Mouse (Mus musculus): ENCODE measurements around the gene Adamtsl1. TPM values are rescaled to one million over a fixed set of nuclear protein-coding genes. Genes with fewer than 3 reads are reported as not detected.

The Adamtsl1 gene
- polyA plus RNA-seq, 1 experiment from 2014 or later: 0.73 TPM

DNA sequence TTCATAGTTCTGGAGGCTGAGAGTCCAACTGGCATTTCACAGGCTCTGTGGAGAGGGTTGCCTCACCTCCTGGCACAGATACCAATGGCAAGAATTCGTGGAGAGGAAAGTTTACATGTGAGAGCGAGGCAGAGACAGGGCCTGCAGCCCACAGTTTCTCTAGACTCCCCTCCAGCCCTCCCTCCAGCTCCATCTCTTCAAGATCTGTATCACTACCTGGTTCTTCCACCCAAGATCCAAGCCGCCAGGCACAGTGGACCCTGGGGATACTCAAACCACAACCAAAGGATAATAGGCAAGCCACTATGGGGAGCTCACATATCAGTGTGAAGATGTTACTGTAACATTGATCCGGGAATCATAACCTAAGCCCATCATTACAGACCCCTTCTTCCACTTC is 546.6 kb downstream of the Adamtsl1 start:
- Histone ChIP-seq H3K4me1 (replicated peaks) (no peaks in the 10 kb centered on the region), H3K27ac (no peak overlapping the region), H3K36me3 (no peaks in the 10 kb centered on the region), H3K27me3 (no peaks in the 10 kb centered on the region), H3K9ac (no peak overlapping the region), H3K4me3 (replicated peaks) (no peak overlapping the region), H3K9me3 (replicated peaks) (no peaks in the 10 kb centered on the region), H3K4me2 (no peak overlapping the region)
- 58% methylated on average over 4 of the region's 4 CpGs for WGBS (ENCODE audit: insufficient replicate concordance)
- DNase-seq: no peak
- no peak for ATAC-seq (ENCODE audit: low read depth)

DNA sequence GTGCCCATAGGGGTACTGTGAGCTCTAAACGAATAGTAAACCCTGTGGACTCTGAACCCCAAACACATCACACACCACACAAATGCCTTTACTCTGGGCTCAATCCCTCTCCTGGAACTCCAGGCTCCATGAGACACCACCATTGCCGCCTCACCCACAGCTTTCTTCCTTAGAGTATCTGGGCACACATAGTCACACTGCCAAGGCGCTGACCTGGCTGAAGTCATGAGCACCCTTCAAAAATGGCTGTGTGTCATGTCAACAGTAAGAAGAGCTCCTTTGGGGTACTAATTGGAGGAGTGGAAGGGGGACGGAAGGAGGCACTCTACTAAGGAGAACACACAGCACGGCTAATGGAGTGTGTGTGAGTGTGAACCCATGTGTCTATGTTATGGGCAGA is 554.4 kb downstream of the Adamtsl1 start:
- WGBS (ENCODE audit: insufficient replicate concordance): 69% methylated on average over 5 of the region's 5 CpGs
- no peak for ATAC-seq (ENCODE audit: low read depth)
- H3K9me3 ChIP-seq (replicated peaks): no peaks in the 10 kb centered on the region
- no peak for DNase-seq
- H3K4me2 ChIP-seq: no peak overlapping the region
- H3K36me3 ChIP-seq: no peaks in the 10 kb centered on the region
- H3K27me3 ChIP-seq: no peaks in the 10 kb centered on the region
- no peak overlapping the region for H3K9ac ChIP-seq
- H3K27ac ChIP-seq: no peak overlapping the region
- H3K4me3 ChIP-seq (replicated peaks): no peak overlapping the region
- no peaks in the 10 kb centered on the region for H3K4me1 ChIP-seq (replicated peaks)

DNA sequence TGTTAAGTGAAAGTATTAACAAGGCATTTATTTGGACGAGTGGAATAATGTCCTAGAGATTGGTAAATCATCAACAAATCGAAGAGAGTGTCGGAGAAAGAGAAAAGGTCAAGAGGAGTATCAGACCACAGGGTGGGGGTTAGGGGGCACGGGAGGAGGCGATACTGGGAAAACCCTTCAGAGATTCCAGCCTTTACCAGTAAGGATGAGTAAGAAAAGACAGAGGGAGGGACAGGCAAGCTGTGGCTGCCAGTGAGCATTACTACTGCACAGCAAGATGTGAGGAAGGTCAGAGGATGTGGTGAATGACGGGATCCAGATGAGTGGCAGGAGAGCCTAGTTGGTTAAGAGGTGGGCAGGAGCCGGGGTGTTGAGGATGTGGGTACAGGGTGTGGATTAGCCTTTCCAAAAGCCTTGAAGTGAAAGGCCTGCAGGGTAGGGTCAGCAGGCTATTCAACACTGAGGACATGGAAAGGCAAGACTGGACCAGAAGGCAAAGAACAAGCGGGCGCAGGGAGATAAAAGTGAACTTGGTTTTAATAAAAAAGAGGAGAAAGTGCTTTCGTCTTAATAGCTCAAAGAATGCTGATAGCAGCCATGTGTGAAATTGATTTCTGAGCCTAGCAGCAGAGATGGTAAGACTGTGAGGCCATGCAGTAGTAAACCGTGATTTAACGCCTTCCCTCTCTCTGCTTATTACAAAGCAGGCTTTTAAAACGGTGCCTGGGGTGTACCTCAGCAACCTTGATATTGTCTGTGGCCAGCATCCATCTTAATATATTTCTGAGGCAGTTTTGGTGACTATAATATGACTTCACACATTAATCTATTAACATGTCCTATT is 555.1 kb downstream of the Adamtsl1 start:
- Histone ChIP-seq H3K27me3 (no peaks in the 10 kb centered on the region), H3K36me3 (no peaks in the 10 kb centered on the region), H3K27ac (no peak overlapping the region), H3K4me3 (replicated peaks) (no peak overlapping the region), H3K9me3 (replicated peaks) (no peaks in the 10 kb centered on the region), H3K9ac (no peak overlapping the region), H3K4me1 (replicated peaks) (no peaks in the 10 kb centered on the region), H3K4me2 (no peak overlapping the region)
- WGBS (ENCODE audit: insufficient replicate concordance): 64% methylated on average over 13 of the region's 13 CpGs
- DNase-seq: no peak
- ATAC-seq (ENCODE audit: low read depth): no peak

DNA sequence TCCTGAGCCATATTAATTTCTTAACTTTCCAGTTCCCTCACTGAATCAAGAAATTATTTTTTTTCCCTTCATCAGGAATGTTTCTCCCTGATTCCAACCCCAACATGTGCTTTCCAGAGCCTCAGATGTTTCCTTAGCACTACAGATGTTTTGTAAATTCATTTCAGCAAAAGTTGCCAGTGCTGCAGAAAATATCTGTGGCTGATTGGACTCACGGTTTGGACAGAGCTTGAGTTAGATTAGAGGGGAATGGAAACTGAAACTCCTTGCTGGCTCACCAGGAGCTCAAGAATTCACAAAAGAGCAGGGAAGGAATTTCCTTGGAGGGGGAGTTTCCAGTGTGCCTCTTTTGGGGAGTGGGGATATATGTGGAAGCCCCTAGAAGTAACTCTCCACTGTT is 560.9 kb downstream of the Adamtsl1 start:
- no peak overlapping the region for H3K9ac ChIP-seq
- DNase-seq (no peak), ATAC-seq (ENCODE audit: low read depth) (no peak)
- 17% methylated on average over 1 of the region's 1 CpGs for WGBS (ENCODE audit: insufficient replicate concordance)
- H3K4me2 ChIP-seq: no peak overlapping the region
- no peak overlapping the region for H3K27ac ChIP-seq
- no peaks in the 10 kb centered on the region for H3K9me3 ChIP-seq (replicated peaks)
- H3K4me1 ChIP-seq (replicated peaks): no peaks in the 10 kb centered on the region
- no peak overlapping the region for H3K4me3 ChIP-seq (replicated peaks)
- no peaks in the 10 kb centered on the region for H3K36me3 ChIP-seq
- H3K27me3 ChIP-seq: no peaks in the 10 kb centered on the region

DNA sequence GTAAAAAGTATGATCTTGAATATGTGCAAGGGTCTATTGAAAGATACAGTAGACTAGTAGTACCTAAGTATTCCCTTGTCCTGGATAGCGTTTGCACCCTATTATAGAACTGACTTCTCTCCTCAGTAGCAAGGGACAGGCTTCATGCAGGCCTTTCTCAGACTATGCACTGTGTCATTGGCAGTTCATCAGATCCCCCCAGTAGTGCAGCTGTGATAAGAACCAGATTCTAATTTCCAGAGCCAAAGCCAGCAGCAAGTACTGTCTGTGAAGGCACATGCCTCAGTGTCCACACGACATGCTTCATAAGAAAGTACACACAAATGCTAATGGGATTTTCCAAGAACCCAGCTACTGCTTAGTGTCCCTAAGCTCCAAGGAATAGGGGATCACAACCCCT is 563.4 kb downstream of the Adamtsl1 start:
- H3K36me3 ChIP-seq: no peaks in the 10 kb centered on the region
- DNase-seq: no peak
- WGBS (ENCODE audit: insufficient replicate concordance): 66% methylated on average over 2 of the region's 2 CpGs

DNA sequence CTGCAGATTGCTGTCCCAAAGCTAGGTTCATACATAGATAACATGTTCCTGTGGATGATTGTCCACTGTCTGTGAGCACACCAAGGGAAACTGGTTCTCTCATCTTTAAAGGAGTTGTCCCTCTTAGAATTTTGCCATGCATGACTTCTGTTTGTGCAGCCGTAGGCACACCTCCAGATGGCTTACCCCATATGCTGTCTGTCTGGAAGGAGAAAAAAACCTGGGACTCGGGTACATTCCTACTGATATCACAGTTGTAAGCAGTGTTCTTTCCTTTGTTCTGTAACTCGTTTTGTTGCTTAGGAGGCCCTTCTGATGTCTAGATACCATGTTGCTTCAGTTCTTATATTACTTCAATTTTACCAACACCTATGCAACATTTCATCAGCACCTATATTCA is 563.9 kb downstream of the Adamtsl1 start:
- no peaks in the 10 kb centered on the region for H3K36me3 ChIP-seq
- no peak overlapping the region for H3K27ac ChIP-seq
- ATAC-seq (ENCODE audit: low read depth) (no peak), DNase-seq (no peak)
- H3K9ac ChIP-seq: no peak overlapping the region
- no peak overlapping the region for H3K4me2 ChIP-seq
- no peak overlapping the region for H3K4me3 ChIP-seq (replicated peaks)
- H3K4me1 ChIP-seq (replicated peaks): no peaks in the 10 kb centered on the region
- H3K27me3 ChIP-seq: no peaks in the 10 kb centered on the region
- no peaks in the 10 kb centered on the region for H3K9me3 ChIP-seq (replicated peaks)
- WGBS (ENCODE audit: insufficient replicate concordance): 60% methylated on average over 3 of the region's 3 CpGs

More for the DNA sequence above, 563.4 kb downstream of the Adamtsl1 start:
- Histone ChIP-seq H3K9ac (no peak overlapping the region), H3K4me1 (replicated peaks) (no peaks in the 10 kb centered on the region), H3K9me3 (replicated peaks) (no peaks in the 10 kb centered on the region), H3K4me2 (no peak overlapping the region), H3K27ac (no peak overlapping the region), H3K4me3 (replicated peaks) (no peak overlapping the region), H3K27me3 (no peaks in the 10 kb centered on the region)
- no peak for ATAC-seq (ENCODE audit: low read depth)

DNA sequence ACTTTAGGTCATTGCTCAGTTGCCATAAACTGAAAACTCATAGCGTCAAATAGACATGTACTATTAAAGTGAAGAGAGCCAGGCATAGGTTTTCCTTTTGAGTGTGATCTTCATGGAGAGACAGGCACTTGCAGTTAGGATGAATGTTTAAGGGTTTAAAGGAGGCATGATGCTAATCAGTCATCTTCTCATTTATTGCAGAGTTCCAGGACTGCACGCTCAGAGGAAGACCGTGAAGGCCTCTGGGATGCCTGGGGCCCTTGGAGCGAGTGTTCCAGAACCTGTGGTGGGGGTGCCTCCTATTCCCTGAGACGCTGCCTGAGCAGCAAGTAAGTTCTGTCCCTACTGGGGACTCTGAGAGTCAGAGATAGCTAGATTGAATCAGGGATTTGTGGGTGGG is 573.5 kb downstream of the Adamtsl1 start:
- WGBS (ENCODE audit: insufficient replicate concordance): 67% methylated on average over 5 of the region's 5 CpGs
- Histone ChIP-seq H3K4me2 (no peak overlapping the region), H3K36me3 (no peaks in the 10 kb centered on the region)

DNA sequence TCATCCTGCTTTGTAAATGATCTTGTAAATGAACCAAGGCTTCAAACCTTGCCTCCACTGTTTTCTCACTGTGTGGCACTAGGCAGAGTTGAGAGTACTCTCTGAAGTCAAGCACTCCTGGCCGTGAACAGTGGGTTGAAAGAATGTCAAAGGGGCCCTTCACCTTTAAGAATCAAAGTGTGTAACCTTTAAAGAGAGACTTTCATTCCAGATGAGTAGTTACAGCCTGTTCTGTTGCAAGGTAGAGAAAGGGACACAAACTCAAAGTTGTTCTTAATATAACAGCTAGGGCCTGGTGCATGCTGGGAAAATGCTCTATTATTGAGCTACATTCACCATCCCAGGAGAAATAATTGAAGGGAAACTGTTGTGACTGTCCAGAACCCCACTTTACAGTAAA is 589.2 kb downstream of the Adamtsl1 start:
- H3K27me3 ChIP-seq: no peaks in the 10 kb centered on the region
- no peak for ATAC-seq (ENCODE audit: low read depth)
- WGBS (ENCODE audit: insufficient replicate concordance): 37% methylated on average over 1 of the region's 1 CpGs

More for the DNA sequence above, 573.5 kb downstream of the Adamtsl1 start:
- H3K9ac ChIP-seq: no peak overlapping the region
- no peak overlapping the region for H3K4me3 ChIP-seq (replicated peaks)
- H3K27ac ChIP-seq: no peak overlapping the region
- ATAC-seq (ENCODE audit: low read depth) (no peak), DNase-seq (no peak)
- no peaks in the 10 kb centered on the region for H3K9me3 ChIP-seq (replicated peaks)
- no peaks in the 10 kb centered on the region for H3K27me3 ChIP-seq
- H3K4me1 ChIP-seq (replicated peaks): no peaks in the 10 kb centered on the region

DNA sequence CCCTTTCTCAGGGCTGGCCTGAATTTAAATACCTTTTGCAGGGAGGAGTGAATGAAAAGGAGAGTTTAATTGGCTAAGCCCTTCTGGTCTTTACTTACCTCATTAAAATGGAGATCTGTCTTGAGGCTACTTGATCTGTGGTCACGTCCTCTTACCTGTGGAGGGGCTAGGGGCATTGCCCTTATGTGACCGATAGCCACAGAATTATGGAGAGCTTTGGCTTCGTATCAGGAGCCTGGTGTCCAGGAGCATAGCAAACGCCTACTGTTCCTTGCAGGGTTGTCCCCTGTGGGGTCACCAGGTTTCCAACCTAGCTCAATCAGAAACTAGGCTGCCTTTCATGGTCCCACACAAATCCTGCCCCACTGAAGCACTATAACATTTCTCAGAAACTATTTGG is 594.4 kb downstream of the Adamtsl1 start:
- H3K27me3 ChIP-seq: no peaks in the 10 kb centered on the region
- H3K36me3 ChIP-seq: no peaks in the 10 kb centered on the region
- WGBS (ENCODE audit: insufficient replicate concordance): 61% methylated on average over 4 of the region's 4 CpGs
- no peak overlapping the region for H3K4me3 ChIP-seq (replicated peaks)
- no peaks in the 10 kb centered on the region for H3K9me3 ChIP-seq (replicated peaks)
- H3K4me2 ChIP-seq: no peak overlapping the region
- no peak overlapping the region for H3K9ac ChIP-seq
- H3K27ac ChIP-seq: no peak overlapping the region
- DNase-seq: no peak
- no peak for ATAC-seq (ENCODE audit: low read depth)
- no peaks in the 10 kb centered on the region for H3K4me1 ChIP-seq (replicated peaks)

More for the DNA sequence above, 589.2 kb downstream of the Adamtsl1 start:
- Histone ChIP-seq H3K27ac (no peak overlapping the region), H3K36me3 (no peaks in the 10 kb centered on the region), H3K9me3 (replicated peaks) (no peaks in the 10 kb centered on the region), H3K4me1 (replicated peaks) (no peaks in the 10 kb centered on the region), H3K9ac (no peak overlapping the region), H3K4me3 (replicated peaks) (no peak overlapping the region), H3K4me2 (no peak overlapping the region)
- no peak for DNase-seq

DNA sequence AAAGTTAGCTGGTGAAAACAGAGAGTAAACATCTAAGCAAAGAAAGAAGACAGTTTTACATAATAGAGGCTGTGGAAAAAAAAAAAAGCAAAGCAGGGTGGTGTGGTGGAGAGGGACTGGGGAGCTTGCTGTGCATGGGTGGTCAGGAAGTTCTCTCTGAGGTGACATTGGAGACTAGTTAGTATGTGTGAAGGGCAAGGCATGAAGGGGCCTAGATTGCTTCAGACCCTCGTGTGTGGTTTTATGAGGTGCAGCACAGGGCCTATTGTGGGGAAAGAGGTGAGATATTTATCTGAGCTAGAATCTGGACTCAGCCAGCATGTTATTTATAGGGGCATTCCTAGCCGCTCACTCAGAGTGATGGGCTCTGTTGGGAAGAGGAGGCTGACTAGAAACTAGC is 605.1 kb downstream of the Adamtsl1 start:
- Histone ChIP-seq H3K36me3 (no peaks in the 10 kb centered on the region), H3K9me3 (replicated peaks) (no peaks in the 10 kb centered on the region), H3K27ac (no peak overlapping the region), H3K4me1 (replicated peaks) (no peaks in the 10 kb centered on the region), H3K27me3 (no peaks in the 10 kb centered on the region), H3K4me3 (replicated peaks) (no peak overlapping the region), H3K9ac (no peak overlapping the region), H3K4me2 (no peak overlapping the region)
- 26% methylated on average over 2 of the region's 2 CpGs for WGBS (ENCODE audit: insufficient replicate concordance)
- DNase-seq: no peak
- no peak for ATAC-seq (ENCODE audit: low read depth)

DNA sequence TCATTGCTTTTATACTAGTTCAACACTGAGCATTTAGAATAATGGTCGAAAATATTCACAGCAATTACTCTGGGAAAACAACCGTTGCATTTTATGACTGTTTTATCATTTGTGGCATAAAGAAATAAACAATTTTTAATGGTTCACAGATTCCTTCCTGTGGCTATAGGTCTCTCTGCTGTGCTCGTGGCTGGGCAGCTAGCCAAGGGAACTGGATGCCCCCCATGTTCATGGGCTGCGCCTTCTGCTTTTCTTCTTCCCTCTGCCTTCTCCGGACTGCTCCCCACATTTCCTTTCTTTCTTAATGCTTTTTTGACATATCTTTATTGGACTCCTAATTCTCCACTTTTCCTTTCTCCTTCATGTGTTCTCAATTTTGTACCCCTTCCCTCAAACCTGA is 608.5 kb downstream of the Adamtsl1 start:
- Histone ChIP-seq H3K27me3 (no peaks in the 10 kb centered on the region), H3K4me3 (replicated peaks) (no peak overlapping the region), H3K36me3 (no peaks in the 10 kb centered on the region), H3K27ac (no peak overlapping the region), H3K4me2 (no peak overlapping the region), H3K9me3 (replicated peaks) (no peaks in the 10 kb centered on the region), H3K4me1 (replicated peaks) (no peaks in the 10 kb centered on the region), H3K9ac (no peak overlapping the region)
- DNase-seq (no peak), ATAC-seq (ENCODE audit: low read depth) (no peak)
- 50% methylated on average over 5 of the region's 5 CpGs for WGBS (ENCODE audit: insufficient replicate concordance)

DNA sequence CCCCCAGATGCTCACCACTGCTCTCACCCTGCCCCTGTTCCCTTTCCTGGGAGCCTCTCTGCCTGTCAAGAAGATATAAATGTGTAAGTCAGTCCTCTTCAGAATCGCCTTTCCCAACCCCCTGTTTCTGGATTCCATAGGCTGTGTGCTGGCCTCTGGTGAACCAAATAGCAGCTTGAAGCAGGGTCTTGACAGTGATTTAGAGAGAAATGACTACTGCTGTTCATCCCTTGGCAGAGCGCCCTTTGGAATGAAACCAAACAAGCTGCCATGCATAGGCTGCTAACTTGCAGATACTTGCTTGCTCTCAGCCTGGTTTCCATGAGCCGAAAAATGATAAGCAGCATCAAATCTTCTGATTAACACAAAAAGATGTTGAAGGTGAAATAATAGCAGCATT is 610.4 kb downstream of the Adamtsl1 start:
- H3K27ac ChIP-seq: no peak overlapping the region
- no peak overlapping the region for H3K4me2 ChIP-seq
- DNase-seq (no peak), ATAC-seq (ENCODE audit: low read depth) (no peak)
- H3K9me3 ChIP-seq (replicated peaks): no peaks in the 10 kb centered on the region
- no peaks in the 10 kb centered on the region for H3K36me3 ChIP-seq
- H3K9ac ChIP-seq: no peak overlapping the region
- WGBS (ENCODE audit: insufficient replicate concordance): 47% methylated on average over 3 of the region's 3 CpGs
- no peak overlapping the region for H3K4me3 ChIP-seq (replicated peaks)
- no peaks in the 10 kb centered on the region for H3K4me1 ChIP-seq (replicated peaks)
- no peaks in the 10 kb centered on the region for H3K27me3 ChIP-seq
